Mouse (Mus musculus) stomach, postnatal 0 days (tissue): Measurements from ENCODE around the gene Slc24a3.

Source experiments
- CTCF ChIP-seq: IDR thresholded peaks from 2 replicates; pipeline ENCODE4 v1.5.1; 2016; ENCODE audit warnings: antibody characterized with exemption, low read depth, mild to moderate bottlenecking, moderate library complexity
- EP300 ChIP-seq: optimal IDR thresholded peaks from 2 replicates; pipeline ENCODE3; 2016; ENCODE audit warnings: antibody characterized with exemption

- TF ChIP-seq CTCF (peak; percentile 80), EP300 (no peak)
These were observed 443.5 kb downstream of the Slc24a3 start for GRCm38 (mm10) chr2:145610796-145611705.
